Mouse (Mus musculus) liver, embryonic 13.5 days (tissue): Measurements from ENCODE around the gene Cux1. TPM values are rescaled to one million over a fixed set of nuclear protein-coding genes. Genes with fewer than 3 reads are reported as not detected.

ENCODE experiments used
- ATAC-seq: fragments of 200-750 bp; cut with Nextera tagmentation; 2 replicates; pipeline ENCODE4 v1.8.0; 2017; ENCODE audit warnings: low read depth, mild to moderate bottlenecking, moderate number of reproducible peaks, moderate library complexity
- DNase-seq: peaks from one replicate; pipeline ENCODE4 v3.0.0; 2022
- H3K27ac ChIP-seq: fragments of 300-500 bp; sonication (generic); 2 replicates; pipeline ENCODE4 v1.5.1; 2015; ENCODE audit warnings: moderate library complexity, mild to moderate bottlenecking, inconsistent platforms
- H3K27me3 ChIP-seq: fragments of 300-500 bp; sonication (generic); 2 replicates; pipeline ENCODE4 v1.6.1; 2015; ENCODE audit warnings: mild to moderate bottlenecking, inconsistent platforms
- H3K36me3 ChIP-seq: fragments of 300-500 bp; sonication (generic); 2 replicates; pipeline ENCODE4 v1.6.1; 2015; ENCODE audit warnings: mild to moderate bottlenecking, inconsistent platforms
- H3K4me1 ChIP-seq: fragments of 300-500 bp; sonication (generic); replicated peaks from 2 replicates; pipeline ENCODE4 v1.6.1; 2015; ENCODE audit warnings: inconsistent platforms
- H3K4me2 ChIP-seq: fragments of 300-500 bp; sonication (generic); 2 replicates; pipeline ENCODE4 v1.6.1; 2015; ENCODE audit warnings: inconsistent platforms, mild to moderate bottlenecking, moderate library complexity
- H3K4me3 ChIP-seq: fragments of 300-500 bp; sonication (generic); replicated peaks from 2 replicates; pipeline ENCODE4 v1.5.1; 2015; ENCODE audit warnings: mild to moderate bottlenecking, inconsistent platforms
- H3K9ac ChIP-seq: fragments of 300-500 bp; sonication (generic); 2 replicates; pipeline ENCODE4 v1.6.1; 2015; ENCODE audit warnings: mild to moderate bottlenecking, inconsistent platforms
- H3K9me3 ChIP-seq: fragments of 300-500 bp; sonication (generic); replicated peaks from 2 replicates; pipeline ENCODE4 v1.6.1; 2016; ENCODE audit warnings: inconsistent platforms
- whole genome bisulfite sequencing: fragments of 180-500 bp; shearing (Covaris S2); methylation state at CpG from one replicate; pipeline ENCODE4 v1.1.7; 2015; ENCODE audit not compliant: insufficient replicate concordance; 5-methylcytosine and 5-hydroxymethylcytosine counted together
- polyA plus RNA-seq: library from polyadenylated mRNA; unstranded; fragments of >200 nt; fragmentation: Nextera tagmentation; extraction: Ambion mirVana; gene quantifications from 2 replicates; pipeline ENCODE4 v1.2.1, GENCODE M21; 2015

The Cux1 gene
- polyA plus RNA-seq, 1 experiment from 2014 or later = 16.6 TPM

GRCm38 (mm10) chr5:136499316-136499715 lies 68.0 kb downstream of the Cux1 start:
- H3K4me3 ChIP-seq = no peak overlapping the region
- no peak overlapping the region for H3K27ac ChIP-seq
- H3K27me3 ChIP-seq = no peaks in the 10 kb centered on the region
- H3K9ac ChIP-seq = no peak overlapping the region
- H3K9me3 ChIP-seq = no peaks in the 10 kb centered on the region
- WGBS = 68% methylated on average over 2 of the region's 2 CpGs
- no peaks in the 10 kb centered on the region for H3K36me3 ChIP-seq
- H3K4me1 ChIP-seq = peaks cover 64% of the 10 kb centered on the region
- H3K4me2 ChIP-seq = no peak overlapping the region
- DNase-seq (no peak), ATAC-seq (no peak)

- Histone ChIP-seq H3K4me2 (no peak overlapping the region), H3K27ac (no peak overlapping the region), H3K4me3 (no peak overlapping the region), H3K27me3 (no peaks in the 10 kb centered on the region), H3K9me3 (no peaks in the 10 kb centered on the region), H3K36me3 (no peaks in the 10 kb centered on the region), H3K4me1 (peaks cover 64% of the 10 kb centered on the region), H3K9ac (no peak overlapping the region)
- ATAC-seq = no peak
- WGBS = 73% methylated on average over 3 of the region's 3 CpGs
- no peak for DNase-seq
Measured at GRCm38 (mm10) chr5:136498741-136499140, 68.5 kb downstream of the Cux1 start.

- peaks cover 64% of the 10 kb centered on the region for H3K4me1 ChIP-seq
- DNase-seq (no peak), ATAC-seq (no peak)
- H3K4me3 ChIP-seq = no peak overlapping the region
- H3K27me3 ChIP-seq = no peaks in the 10 kb centered on the region
- no peaks in the 10 kb centered on the region for H3K36me3 ChIP-seq
- H3K27ac ChIP-seq = no peak overlapping the region
- H3K9me3 ChIP-seq = no peaks in the 10 kb centered on the region
- 86% methylated on average over 2 of the region's 2 CpGs for WGBS
- H3K9ac ChIP-seq = no peak overlapping the region
- no peak overlapping the region for H3K4me2 ChIP-seq
Measured at GRCm38 (mm10) chr5:136497301-136497700, 70.0 kb downstream of the Cux1 start.

GRCm38 (mm10) chr5:136495581-136495980 lies 71.7 kb downstream of the Cux1 start:
- DNase-seq (no peak), ATAC-seq (no peak)
- Histone ChIP-seq H3K36me3 (no peaks in the 10 kb centered on the region), H3K27me3 (no peaks in the 10 kb centered on the region), H3K9ac (no peak overlapping the region), H3K4me2 (no peak overlapping the region), H3K9me3 (no peaks in the 10 kb centered on the region), H3K4me1 (peaks cover 48% of the 10 kb centered on the region), H3K27ac (no peak overlapping the region), H3K4me3 (no peak overlapping the region)
- WGBS = 68% methylated on average over 3 of the region's 3 CpGs

GRCm38 (mm10) chr5:136494927-136495326 lies 72.4 kb downstream of the Cux1 start:
- no peaks in the 10 kb centered on the region for H3K27me3 ChIP-seq
- no peak overlapping the region for H3K9ac ChIP-seq
- H3K4me3 ChIP-seq = no peak overlapping the region
- H3K4me2 ChIP-seq = no peak overlapping the region
- 75% methylated on average over 7 of the region's 7 CpGs for WGBS
- H3K9me3 ChIP-seq = no peaks in the 10 kb centered on the region
- no peak for ATAC-seq
- no peak overlapping the region for H3K27ac ChIP-seq
- no peak for DNase-seq
- no peaks in the 10 kb centered on the region for H3K36me3 ChIP-seq
- H3K4me1 ChIP-seq = peaks cover 42% of the 10 kb centered on the region

GRCm38 (mm10) chr5:136494288-136494687 lies 73.0 kb downstream of the Cux1 start:
- Histone ChIP-seq H3K4me2 (no peak overlapping the region), H3K4me1 (peaks cover 41% of the 10 kb centered on the region), H3K36me3 (no peaks in the 10 kb centered on the region), H3K4me3 (no peak overlapping the region), H3K27me3 (no peaks in the 10 kb centered on the region), H3K9me3 (no peaks in the 10 kb centered on the region), H3K27ac (no peak overlapping the region), H3K9ac (no peak overlapping the region)
- 24% methylated on average over 2 of the region's 2 CpGs for WGBS
- DNase-seq (no peak), ATAC-seq (peak; percentile 57)

GRCm38 (mm10) chr5:136489450-136489849 lies 77.8 kb downstream of the Cux1 start:
- no peak for ATAC-seq
- Histone ChIP-seq H3K4me1 (peaks cover 42% of the 10 kb centered on the region), H3K9ac (no peak overlapping the region), H3K4me3 (no peak overlapping the region), H3K36me3 (peaks cover 5% of the 10 kb centered on the region; the same call in 1 of the 2 replicates), H3K9me3 (no peaks in the 10 kb centered on the region), H3K27me3 (no peaks in the 10 kb centered on the region), H3K4me2 (no peak overlapping the region), H3K27ac (no peak overlapping the region)
- WGBS = 77% methylated on average over 5 of the region's 5 CpGs
- no peak for DNase-seq

GRCm38 (mm10) chr5:136488721-136489120 lies 78.6 kb downstream of the Cux1 start:
- Histone ChIP-seq H3K9me3 (no peaks in the 10 kb centered on the region), H3K27ac (no peak overlapping the region), H3K9ac (no peak overlapping the region), H3K4me3 (no peak overlapping the region), H3K4me1 (peaks cover 35% of the 10 kb centered on the region), H3K4me2 (no peak overlapping the region), H3K36me3 (peaks cover 5% of the 10 kb centered on the region; the same call in 1 of the 2 replicates), H3K27me3 (no peaks in the 10 kb centered on the region)
- no peak for ATAC-seq
- DNase-seq = no peak
- 54% methylated on average over 3 of the region's 3 CpGs for WGBS

GRCm38 (mm10) chr5:136488223-136488622 lies 79.1 kb downstream of the Cux1 start:
- Histone ChIP-seq H3K4me2 (no peak overlapping the region), H3K9me3 (no peaks in the 10 kb centered on the region), H3K4me1 (peaks cover 30% of the 10 kb centered on the region), H3K27me3 (no peaks in the 10 kb centered on the region), H3K9ac (no peak overlapping the region), H3K4me3 (no peak overlapping the region), H3K36me3 (peaks cover 5% of the 10 kb centered on the region; the same call in 1 of the 2 replicates), H3K27ac (no peak overlapping the region)
- 37% methylated on average over 1 of the region's 1 CpGs for WGBS
- DNase-seq = no peak
- ATAC-seq = no peak

GRCm38 (mm10) chr5:136487397-136488093 lies 79.7 kb downstream of the Cux1 start:
- Histone ChIP-seq H3K4me2 (no peak overlapping the region), H3K36me3 (peaks cover 5% of the 10 kb centered on the region; the same call in 1 of the 2 replicates), H3K27ac (no peak overlapping the region), H3K9me3 (no peaks in the 10 kb centered on the region), H3K4me1 (peaks cover 26% of the 10 kb centered on the region), H3K27me3 (no peaks in the 10 kb centered on the region), H3K4me3 (no peak overlapping the region), H3K9ac (no peak overlapping the region)
- 25% methylated on average over 11 of the region's 11 CpGs for WGBS
- DNase-seq = no peak
- no peak for ATAC-seq

- Histone ChIP-seq H3K36me3 (peaks cover 5% of the 10 kb centered on the region; the same call in 1 of the 2 replicates), H3K4me2 (no peak overlapping the region), H3K27ac (no peak overlapping the region), H3K9me3 (no peaks in the 10 kb centered on the region), H3K4me1 (peaks cover 31% of the 10 kb centered on the region), H3K9ac (no peak overlapping the region), H3K27me3 (no peaks in the 10 kb centered on the region), H3K4me3 (no peak overlapping the region)
- ATAC-seq (no peak), DNase-seq (no peak)
- 78% methylated on average over 3 of the region's 3 CpGs for WGBS
Measured at GRCm38 (mm10) chr5:136486401-136486800, 80.9 kb downstream of the Cux1 start.

GRCm38 (mm10) chr5:136485397-136485796 lies 81.9 kb downstream of the Cux1 start:
- H3K36me3 ChIP-seq = peaks cover 5% of the 10 kb centered on the region; the same call in 1 of the 2 replicates
- DNase-seq (no peak), ATAC-seq (no peak)
- H3K27ac ChIP-seq = no peak overlapping the region
- H3K9me3 ChIP-seq = no peaks in the 10 kb centered on the region
- H3K4me1 ChIP-seq = peaks cover 31% of the 10 kb centered on the region
- no peak overlapping the region for H3K4me2 ChIP-seq
- no peaks in the 10 kb centered on the region for H3K27me3 ChIP-seq
- 86% methylated on average over 6 of the region's 6 CpGs for WGBS
- H3K9ac ChIP-seq = no peak overlapping the region
- H3K4me3 ChIP-seq = no peak overlapping the region
